Mouse (Mus musculus) spleen, adult 12 weeks (tissue): ENCODE measurements around the gene Btg1.

Experiments used
- DNase-seq: peaks from one replicate; pipeline ENCODE4 v3.0.0; 2022; ENCODE audit warnings: low spot score

The Btg1 gene

GRCm38 (mm10) chr10:96616001-96616708 is 651 bp upstream of the Btg1 start:
- DNase-seq = no peak

- peak; percentile 43 for DNase-seq
Measured at GRCm38 (mm10) chr10:96617221-96617950, 580 bp downstream of the Btg1 start.

DNA sequence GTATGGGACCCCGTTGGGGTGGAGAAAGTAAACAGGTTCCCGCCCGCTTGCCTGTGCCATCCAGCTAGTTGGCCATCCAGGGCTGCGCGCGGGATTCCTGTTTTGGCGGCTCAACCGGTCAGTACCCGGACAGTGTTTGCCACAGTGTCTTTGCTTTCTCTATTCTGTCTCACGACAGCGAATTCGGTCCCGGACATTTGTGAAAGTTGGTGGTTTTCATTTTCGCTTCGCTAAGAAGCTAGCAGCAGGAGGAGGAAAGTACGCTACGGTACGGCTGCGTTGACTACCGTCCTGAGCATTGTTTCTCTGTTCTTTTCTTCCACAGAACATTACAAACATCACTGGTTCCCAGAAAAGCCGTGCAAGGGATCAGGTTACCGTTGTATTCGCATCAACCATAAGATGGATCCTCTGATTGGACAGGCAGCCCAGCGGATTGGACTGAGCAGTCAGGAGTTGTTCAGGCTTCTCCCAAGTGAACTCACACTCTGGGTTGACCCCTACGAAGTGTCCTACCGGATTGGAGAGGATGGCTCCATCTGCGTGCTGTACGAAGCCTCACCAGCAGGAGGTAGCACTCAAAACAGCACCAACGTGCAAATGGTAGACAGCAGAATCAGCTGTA is 1.3 kb downstream of the Btg1 start:
- peak; percentile 73 for DNase-seq

- no peak for DNase-seq
Measured at GRCm38 (mm10) chr10:96619951-96620889, 3.4 kb downstream of the Btg1 start.

GRCm38 (mm10) chr10:96620890-96621271 is 4.1 kb downstream of the Btg1 start:
- peak; percentile 42 for DNase-seq

GRCm38 (mm10) chr10:96621361-96621945 is 4.6 kb downstream of the Btg1 start:
- no peak for DNase-seq

GRCm38 (mm10) chr10:96621980-96622645 is 5.3 kb downstream of the Btg1 start:
- no peak for DNase-seq

DNA sequence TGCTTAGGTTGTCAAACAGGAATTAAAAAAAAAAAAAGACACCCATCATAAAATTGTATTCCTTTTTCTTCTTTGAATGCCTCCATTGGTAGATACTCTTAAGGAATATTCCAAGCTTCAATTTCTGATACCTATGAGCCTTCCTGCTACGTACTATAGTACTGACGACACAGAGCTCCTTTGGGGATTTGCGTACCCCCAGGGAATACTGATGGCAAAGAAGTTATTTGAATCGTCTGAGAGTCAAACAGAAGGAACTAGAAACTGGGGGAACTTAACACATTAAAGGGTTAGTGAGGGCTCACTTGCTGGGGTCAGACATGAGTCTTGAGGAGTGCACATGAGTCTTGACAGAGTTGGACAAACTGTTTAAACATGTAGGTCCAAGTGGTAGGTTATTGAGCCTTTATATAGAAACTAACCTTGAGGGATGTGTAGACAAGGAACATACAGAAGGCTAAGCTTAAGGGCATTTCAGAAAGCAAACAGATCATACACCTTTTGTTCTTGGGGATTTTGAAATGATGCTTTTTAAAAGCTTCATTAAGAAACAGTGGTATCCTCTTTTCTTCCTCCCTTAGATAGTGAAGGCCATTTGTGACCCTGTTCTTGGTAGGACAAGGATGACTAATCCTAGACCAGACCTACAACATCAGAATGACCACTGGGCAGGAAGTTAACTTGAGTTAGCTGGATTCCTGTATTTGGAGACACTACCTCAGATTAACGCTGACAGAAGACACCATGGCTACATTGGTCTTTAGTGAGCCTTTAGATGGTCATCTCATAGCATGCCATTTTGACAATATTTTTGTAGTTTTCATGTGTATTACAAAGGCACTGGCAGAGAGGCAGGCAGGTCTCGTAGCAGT is 6.2 kb downstream of the Btg1 start:
- DNase-seq = no peak

DNA sequence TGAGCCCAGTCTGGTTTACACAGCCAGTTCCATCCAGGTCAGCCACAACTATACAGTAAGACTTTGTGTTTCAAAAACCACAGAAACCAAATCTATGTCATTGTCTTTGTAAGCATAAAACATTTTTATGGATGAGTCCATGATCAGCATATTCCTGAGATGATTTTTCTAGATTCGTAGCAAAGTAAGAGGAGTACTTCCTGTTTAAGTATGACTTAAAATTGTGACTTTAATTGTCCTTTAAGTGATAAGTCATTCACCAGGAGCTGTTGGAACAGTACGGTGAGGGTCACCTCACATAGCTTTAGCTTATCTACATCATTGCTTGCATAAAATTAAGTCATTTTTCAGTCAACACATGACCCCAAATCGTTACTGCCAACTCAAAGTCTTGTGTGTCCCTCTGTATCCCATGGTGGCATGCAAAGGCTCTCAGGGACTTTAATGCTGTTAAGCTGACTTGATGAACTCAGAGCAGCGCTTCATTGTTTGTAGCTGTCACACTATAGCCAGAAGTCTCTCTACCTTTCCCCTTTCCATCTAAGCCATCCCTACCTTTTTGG is 6.9 kb downstream of the Btg1 start:
- no peak for DNase-seq

DNA sequence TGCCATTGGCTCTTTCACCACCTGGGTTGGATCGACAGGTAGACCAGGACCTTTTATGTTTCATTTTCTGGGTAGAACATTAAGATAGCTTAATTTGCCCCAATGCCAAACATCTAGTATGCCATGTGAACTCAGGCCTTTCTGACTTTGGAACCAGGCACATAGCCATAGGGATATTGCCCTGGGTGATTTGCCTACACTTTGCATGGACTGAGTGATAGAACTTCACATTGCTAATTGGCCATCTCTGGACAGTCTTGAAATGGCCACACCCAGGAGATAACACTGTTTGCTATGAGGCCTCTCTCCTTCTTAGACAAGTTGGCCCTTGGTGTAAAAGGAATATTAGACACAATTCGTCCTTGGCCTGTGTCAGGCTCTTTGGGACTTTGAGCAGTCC is 7.6 kb downstream of the Btg1 start:
- DNase-seq = no peak

GRCm38 (mm10) chr10:96625061-96625460 is 8.3 kb downstream of the Btg1 start:
- DNase-seq = no peak

- DNase-seq = no peak
Measured at GRCm38 (mm10) chr10:96625682-96626081, 8.9 kb downstream of the Btg1 start.

DNA sequence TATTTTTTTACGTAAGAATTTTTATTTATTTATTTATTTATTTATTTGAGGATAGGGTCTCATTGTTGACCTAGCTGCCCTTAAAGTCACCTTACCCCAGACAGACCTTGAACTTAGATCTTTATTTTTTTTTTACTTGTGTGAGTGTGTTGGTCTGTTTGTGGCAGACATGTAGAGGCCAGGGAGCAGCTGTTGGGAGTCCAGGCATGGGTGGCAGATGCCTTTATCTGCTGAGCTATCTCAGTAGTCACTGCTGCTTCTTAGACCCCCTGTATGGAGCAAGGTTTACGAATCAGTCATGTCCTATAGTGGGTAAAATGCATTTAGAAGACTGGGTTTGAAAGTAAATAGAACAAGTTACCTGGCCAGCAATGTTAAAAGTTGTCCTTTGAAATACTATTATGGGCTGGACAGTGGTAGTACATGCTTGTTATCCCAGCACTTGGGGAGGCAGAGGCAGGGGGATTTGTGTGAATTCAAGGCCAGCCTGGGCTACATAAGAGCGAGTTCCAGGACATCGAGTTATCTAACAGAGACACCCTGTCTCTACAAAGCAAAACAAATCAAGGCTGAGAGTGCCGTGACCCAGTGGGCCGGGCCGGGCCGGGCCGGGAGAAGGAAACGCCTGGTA is 9.4 kb downstream of the Btg1 start:
- DNase-seq = no peak

GRCm38 (mm10) chr10:96627332-96627731 is 10.5 kb downstream of the Btg1 start:
- no peak for DNase-seq

- no peak for DNase-seq
Measured at GRCm38 (mm10) chr10:96628100-96628912, 11.5 kb downstream of the Btg1 start.

GRCm38 (mm10) chr10:96628913-96629199 is 12.1 kb downstream of the Btg1 start:
- no peak for DNase-seq

GRCm38 (mm10) chr10:96630110-96630509 is 13.3 kb downstream of the Btg1 start:
- DNase-seq = no peak

DNA sequence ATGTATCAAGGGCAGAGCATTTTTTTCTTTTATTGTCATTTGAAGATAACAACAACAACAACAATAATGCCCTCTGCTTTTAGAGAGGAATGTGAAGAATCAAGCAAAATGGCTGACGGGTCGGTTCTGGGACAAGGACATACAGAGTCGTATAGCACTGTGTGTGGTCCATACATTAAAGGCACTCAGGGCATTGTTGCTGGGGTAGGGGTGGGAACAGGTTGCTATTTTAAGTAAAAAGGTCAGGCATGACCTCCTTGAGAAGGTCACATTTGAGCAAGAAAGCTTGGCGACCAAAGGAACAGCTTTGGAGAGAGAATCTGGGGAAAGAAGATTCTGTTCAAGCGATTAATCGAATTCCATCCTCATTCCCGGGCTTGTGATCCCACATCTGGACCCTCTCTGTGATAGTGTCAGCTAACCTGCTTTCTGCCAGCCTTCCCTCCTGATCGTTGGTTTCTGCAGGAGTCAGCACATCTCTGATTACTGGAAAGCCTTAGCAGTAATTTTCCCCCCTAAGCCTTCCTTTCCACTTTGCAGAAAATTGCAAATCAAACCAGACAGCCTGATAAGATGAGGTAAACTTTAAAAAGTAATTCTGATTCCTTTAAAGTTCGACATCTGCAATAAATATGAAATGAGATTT is 14.4 kb downstream of the Btg1 start:
- DNase-seq = no peak
